Mouse (Mus musculus) E14TG2a.4 (cell line): ENCODE data around the gene Bola1.

Source experiments
- CTCF ChIP-seq: conservative IDR thresholded peaks from 2 replicates; pipeline ENCODE4 v1.5.1; 2014; ENCODE audit warnings: low read length
- NANOG ChIP-seq: IDR thresholded peaks from 2 replicates; pipeline ENCODE4 v1.6.1; 2014; ENCODE audit warnings: borderline replicate concordance, low read length, mixed read lengths
- POU5F1 ChIP-seq: IDR thresholded peaks from 2 replicates; pipeline ENCODE4 v1.6.1; 2014; ENCODE audit warnings: low read length, borderline replicate concordance

DNA sequence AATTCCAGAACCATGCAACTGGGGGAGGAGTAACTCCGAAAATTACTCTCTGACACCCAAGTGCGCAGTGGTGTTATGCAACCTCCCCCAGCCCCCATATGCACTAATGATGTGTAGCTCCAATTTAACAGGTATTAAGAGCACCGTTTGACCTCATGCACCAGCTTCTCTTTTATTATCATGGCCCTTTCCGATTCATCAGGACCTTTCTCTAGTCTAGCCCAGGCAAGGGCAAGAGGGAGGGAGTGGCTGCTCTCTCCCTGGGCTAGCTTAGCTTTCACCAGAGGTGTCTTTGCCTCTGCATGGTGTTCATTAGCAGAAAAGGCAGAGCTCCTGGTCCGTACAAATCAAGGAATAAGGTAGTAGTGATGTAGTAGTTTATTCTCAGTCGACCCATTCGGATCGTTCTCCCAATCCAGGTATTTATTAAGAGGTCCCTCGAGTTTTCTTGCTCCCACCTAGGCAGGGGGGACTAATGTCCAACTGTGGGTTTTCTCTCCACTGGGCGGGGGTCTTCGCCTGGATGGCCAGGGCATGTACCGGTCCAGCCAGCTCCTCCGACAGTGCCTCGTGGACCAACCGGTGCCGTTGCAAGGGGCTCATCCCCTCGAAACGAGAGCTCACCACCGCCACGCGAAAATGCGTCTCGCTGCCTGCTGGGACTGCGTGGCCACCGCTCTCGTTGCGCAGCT is 22.9 kb downstream of the Bola1 start:
- TF ChIP-seq CTCF = no peak
- no peak for TF ChIP-seq NANOG
- no peak for TF ChIP-seq POU5F1
